Mouse (Mus musculus): ENCODE measurements around the gene Cbx6. TPM values are rescaled to one million over a fixed set of nuclear protein-coding genes. Genes with fewer than 3 reads are reported as not detected.

The Cbx6 gene
- polyA plus RNA-seq (2014; fragmentation: Nextera tagmentation; extraction: Ambion mirVana) = 22.4 and 28.6 TPM in 2 replicates

GRCm38 (mm10) chr15:79834130-79834880, at the start of gene Cbx6, which contains the start of gene Npcd:
Gene Cbx6 (minus strand): TSS chr15:79834688.
Gene Npcd (minus strand): TSS chr15:79834237.
- ATAC-seq (ENCODE audit: low FRiP score, low TSS enrichment) = peak; percentile 91
- Histone ChIP-seq H3K4me2 (replicated peaks; ENCODE audit: low read depth, low read length) (peak within 1 kb of the TSS; percentile 82), H3K9ac (ENCODE audit: low read depth, low read length) (peak within 1 kb of the TSS; percentile 86), H3K4me3 (ENCODE audit: low read length) (peak within 1 kb of the TSS; percentile 86), H3K36me3 (ENCODE audit: control insufficient read depth, insufficient read depth, low read length) (peaks cover 13% of the 10 kb centered on the region), H3K27me3 (ENCODE audit: control insufficient read depth, insufficient read depth, low read length) (no peaks in the 10 kb centered on the region), H3K27ac (ENCODE audit: low read depth, low read length) (peak within 1 kb of the TSS; percentile 92), H3K4me1 (ENCODE audit: control insufficient read depth, insufficient read depth, low read length) (peaks cover 33% of the 10 kb centered on the region), H3K9me3 (ENCODE audit: control insufficient read depth, low read length) (no peaks in the 10 kb centered on the region)
- WGBS = under 1% methylated on average over 47 of the region's 58 CpGs

GRCm38 (mm10) chr15:79883352-79883822, 48.9 kb upstream of the Cbx6 start:
- under 1% methylated on average over 30 of the region's 30 CpGs for WGBS
- Histone ChIP-seq H3K9me3 (ENCODE audit: control insufficient read depth, low read length) (no peaks in the 10 kb centered on the region), H3K36me3 (ENCODE audit: control insufficient read depth, insufficient read depth, low read length) (no peaks in the 10 kb centered on the region), H3K4me3 (ENCODE audit: low read length) (peak overlapping the region; percentile 46), H3K4me1 (ENCODE audit: control insufficient read depth, insufficient read depth, low read length) (peaks cover 10% of the 10 kb centered on the region; the same call in 1 of the 2 replicates), H3K4me2 (replicated peaks; ENCODE audit: low read depth, low read length) (peak overlapping the region; percentile 54), H3K27me3 (ENCODE audit: control insufficient read depth, insufficient read depth, low read length) (no peaks in the 10 kb centered on the region), H3K27ac (ENCODE audit: low read depth, low read length) (peak overlapping the region; percentile 60; the same call in 1 of the 2 replicates), H3K9ac (ENCODE audit: low read depth, low read length) (peak overlapping the region; percentile 61)
- ATAC-seq (ENCODE audit: low FRiP score, low TSS enrichment) = peak; percentile 91

GRCm38 (mm10) chr15:79882623-79883267, 48.3 kb upstream of the Cbx6 start:
- Histone ChIP-seq H3K4me1 (ENCODE audit: control insufficient read depth, insufficient read depth, low read length) (peaks cover 10% of the 10 kb centered on the region; the same call in 1 of the 2 replicates), H3K36me3 (ENCODE audit: control insufficient read depth, insufficient read depth, low read length) (no peaks in the 10 kb centered on the region), H3K27me3 (ENCODE audit: control insufficient read depth, insufficient read depth, low read length) (no peaks in the 10 kb centered on the region), H3K9ac (ENCODE audit: low read depth, low read length) (0 out of 2 replicates have a peak overlapping the region, but pooled peaks have one; percentile 61), H3K27ac (ENCODE audit: low read depth, low read length) (no peak overlapping the region), H3K4me3 (ENCODE audit: low read length) (peak overlapping the region; percentile 46), H3K9me3 (ENCODE audit: control insufficient read depth, low read length) (no peaks in the 10 kb centered on the region), H3K4me2 (replicated peaks; ENCODE audit: low read depth, low read length) (peak overlapping the region; percentile 54)
- WGBS = 24% methylated on average over 19 of the region's 19 CpGs
- no peak for ATAC-seq (ENCODE audit: low FRiP score, low TSS enrichment)

- peaks cover 10% of the 10 kb centered on the region; the same call in 1 of the 2 replicates for H3K4me1 ChIP-seq (ENCODE audit: control insufficient read depth, insufficient read depth, low read length)
- ATAC-seq (ENCODE audit: low FRiP score, low TSS enrichment) = no peak
- no peaks in the 10 kb centered on the region for H3K9me3 ChIP-seq (ENCODE audit: control insufficient read depth, low read length)
- no peak overlapping the region for H3K4me3 ChIP-seq (ENCODE audit: low read length)
- WGBS = 85% methylated on average over 3 of the region's 3 CpGs
- no peaks in the 10 kb centered on the region for H3K27me3 ChIP-seq (ENCODE audit: control insufficient read depth, insufficient read depth, low read length)
- no peak overlapping the region for H3K9ac ChIP-seq (ENCODE audit: low read depth, low read length)
- H3K36me3 ChIP-seq (ENCODE audit: control insufficient read depth, insufficient read depth, low read length) = no peaks in the 10 kb centered on the region
- H3K4me2 ChIP-seq (replicated peaks; ENCODE audit: low read depth, low read length) = no peak overlapping the region
- no peak overlapping the region for H3K27ac ChIP-seq (ENCODE audit: low read depth, low read length)
These were observed 46.0 kb upstream of the Cbx6 start for GRCm38 (mm10) chr15:79880477-79880876.

GRCm38 (mm10) chr15:79879319-79879718, 44.8 kb upstream of the Cbx6 start:
- Histone ChIP-seq H3K9ac (ENCODE audit: low read depth, low read length) (no peak overlapping the region), H3K36me3 (ENCODE audit: control insufficient read depth, insufficient read depth, low read length) (no peaks in the 10 kb centered on the region), H3K27me3 (ENCODE audit: control insufficient read depth, insufficient read depth, low read length) (no peaks in the 10 kb centered on the region), H3K4me1 (ENCODE audit: control insufficient read depth, insufficient read depth, low read length) (peaks cover 10% of the 10 kb centered on the region; the same call in 1 of the 2 replicates), H3K27ac (ENCODE audit: low read depth, low read length) (peak overlapping the region; percentile 74), H3K9me3 (ENCODE audit: control insufficient read depth, low read length) (no peaks in the 10 kb centered on the region), H3K4me3 (ENCODE audit: low read length) (no peak overlapping the region), H3K4me2 (replicated peaks; ENCODE audit: low read depth, low read length) (0 out of 2 replicates have a peak overlapping the region, but pooled peaks have one; percentile 10)
- no peak for ATAC-seq (ENCODE audit: low FRiP score, low TSS enrichment)
- 42% methylated on average over 13 of the region's 13 CpGs for WGBS

- Histone ChIP-seq H3K9me3 (ENCODE audit: control insufficient read depth, low read length) (no peaks in the 10 kb centered on the region), H3K36me3 (ENCODE audit: control insufficient read depth, insufficient read depth, low read length) (no peaks in the 10 kb centered on the region), H3K27ac (ENCODE audit: low read depth, low read length) (peak overlapping the region; percentile 74; the same call in 1 of the 2 replicates), H3K4me2 (replicated peaks; ENCODE audit: low read depth, low read length) (0 out of 2 replicates have a peak overlapping the region, but pooled peaks have one; percentile 10), H3K4me3 (ENCODE audit: low read length) (no peak overlapping the region), H3K27me3 (ENCODE audit: control insufficient read depth, insufficient read depth, low read length) (no peaks in the 10 kb centered on the region), H3K4me1 (ENCODE audit: control insufficient read depth, insufficient read depth, low read length) (peaks cover 10% of the 10 kb centered on the region; the same call in 1 of the 2 replicates), H3K9ac (ENCODE audit: low read depth, low read length) (no peak overlapping the region)
- 53% methylated on average over 6 of the region's 6 CpGs for WGBS
- no peak for ATAC-seq (ENCODE audit: low FRiP score, low TSS enrichment)
These were observed 44.2 kb upstream of the Cbx6 start for GRCm38 (mm10) chr15:79878725-79879136.

- Histone ChIP-seq H3K4me2 (replicated peaks; ENCODE audit: low read depth, low read length) (no peak overlapping the region), H3K36me3 (ENCODE audit: control insufficient read depth, insufficient read depth, low read length) (no peaks in the 10 kb centered on the region), H3K27ac (ENCODE audit: low read depth, low read length) (no peak overlapping the region), H3K27me3 (ENCODE audit: control insufficient read depth, insufficient read depth, low read length) (no peaks in the 10 kb centered on the region), H3K9ac (ENCODE audit: low read depth, low read length) (no peak overlapping the region), H3K4me3 (ENCODE audit: low read length) (no peak overlapping the region), H3K9me3 (ENCODE audit: control insufficient read depth, low read length) (no peaks in the 10 kb centered on the region), H3K4me1 (ENCODE audit: control insufficient read depth, insufficient read depth, low read length) (0 out of 2 replicates have a peak, but pooled peaks cover 6% of the 10 kb centered on the region)
- WGBS = 71% methylated on average over 18 of the region's 18 CpGs
- no peak for ATAC-seq (ENCODE audit: low FRiP score, low TSS enrichment)
These were observed 40.9 kb upstream of the Cbx6 start for GRCm38 (mm10) chr15:79875261-79875995.

DNA sequence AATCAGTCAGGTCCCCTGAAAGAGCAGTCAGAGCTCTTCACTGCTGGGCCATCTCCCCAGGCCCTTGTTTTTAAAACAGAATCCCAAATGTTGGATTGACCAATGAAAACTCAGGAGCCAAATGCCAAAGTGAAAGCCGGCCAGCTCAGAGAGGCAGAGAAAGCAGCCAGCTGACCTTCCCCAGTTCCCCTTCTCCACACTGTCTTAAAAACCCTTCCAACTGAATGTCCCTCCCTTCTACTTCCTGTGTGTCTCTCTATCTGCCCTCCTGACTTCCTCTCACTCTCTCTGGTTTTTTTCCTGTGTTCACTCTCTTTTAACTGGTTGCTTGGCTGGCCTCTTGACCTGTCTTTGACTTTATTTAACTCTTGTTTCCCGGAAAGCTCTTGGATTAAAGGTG, 39.5 kb upstream of the Cbx6 start:
- ATAC-seq (ENCODE audit: low FRiP score, low TSS enrichment) = no peak
- 66% methylated on average over 2 of the region's 2 CpGs for WGBS
- Histone ChIP-seq H3K9me3 (ENCODE audit: control insufficient read depth, low read length) (peaks cover 4% of the 10 kb centered on the region; the same call in 1 of the 2 replicates), H3K27me3 (ENCODE audit: control insufficient read depth, insufficient read depth, low read length) (no peaks in the 10 kb centered on the region), H3K36me3 (ENCODE audit: control insufficient read depth, insufficient read depth, low read length) (no peaks in the 10 kb centered on the region), H3K9ac (ENCODE audit: low read depth, low read length) (no peak overlapping the region), H3K4me1 (ENCODE audit: control insufficient read depth, insufficient read depth, low read length) (0 out of 2 replicates have a peak, but pooled peaks cover 2% of the 10 kb centered on the region), H3K4me3 (ENCODE audit: low read length) (no peak overlapping the region), H3K4me2 (replicated peaks; ENCODE audit: low read depth, low read length) (no peak overlapping the region), H3K27ac (ENCODE audit: low read depth, low read length) (no peak overlapping the region)
